Mouse (Mus musculus): Measurements from ENCODE around the gene Galnt12.

The Galnt12 gene

DNA sequence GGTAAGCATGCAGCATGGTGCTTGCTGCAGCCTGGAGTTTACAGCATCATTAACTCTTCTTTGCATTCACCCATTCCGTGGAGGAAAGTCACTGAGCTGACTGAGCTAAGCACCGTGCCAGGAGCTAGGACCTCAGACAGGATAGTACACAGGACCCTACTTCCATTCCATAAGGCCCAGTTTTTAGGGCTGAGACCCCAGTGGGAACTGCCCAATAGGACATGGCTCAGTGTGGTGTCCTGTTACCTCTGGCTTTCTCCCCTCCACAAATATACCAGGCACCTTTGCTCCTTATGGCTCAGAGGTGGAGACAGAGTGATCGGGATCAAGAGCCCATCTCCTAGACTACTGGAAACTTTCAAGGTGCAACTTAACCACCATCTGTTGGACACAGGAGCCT, 59.1 kb downstream of the Galnt12 start:
- no peak for DNase-seq (ENCODE audit: low spot score in 2 of 2)

DNA sequence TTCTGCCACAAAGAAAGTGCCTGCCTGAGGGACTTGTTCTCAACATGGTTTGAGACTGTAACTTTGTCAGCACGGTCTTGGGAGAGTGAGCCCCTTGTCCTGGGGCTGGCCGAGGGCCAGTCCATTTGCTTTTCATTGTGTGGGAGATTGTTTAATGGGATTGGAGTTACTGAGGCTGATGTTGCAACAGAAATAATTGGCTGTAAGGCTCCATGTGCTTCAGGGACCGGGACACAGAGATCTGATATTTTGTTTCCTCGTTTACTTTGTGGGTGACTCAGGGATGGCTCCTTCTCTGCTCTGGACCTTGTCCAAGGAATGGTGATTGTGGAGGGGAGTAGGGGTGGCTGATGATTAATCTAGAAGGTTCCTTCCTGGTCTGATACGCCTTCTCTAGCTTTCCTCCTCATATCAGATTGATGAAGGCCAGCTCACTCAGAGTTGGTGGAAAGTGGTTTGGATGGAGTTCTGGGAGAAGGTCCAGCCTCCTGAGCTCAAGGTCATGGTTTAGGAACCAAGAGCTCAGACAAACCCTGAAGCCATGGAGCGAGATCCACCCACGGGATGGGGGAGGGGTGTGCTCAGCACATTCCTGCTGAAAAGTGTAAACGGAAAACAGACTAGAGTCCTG, 60.0 kb downstream of the Galnt12 start:
- no peak for DNase-seq (ENCODE audit: low spot score in 2 of 2)

DNA sequence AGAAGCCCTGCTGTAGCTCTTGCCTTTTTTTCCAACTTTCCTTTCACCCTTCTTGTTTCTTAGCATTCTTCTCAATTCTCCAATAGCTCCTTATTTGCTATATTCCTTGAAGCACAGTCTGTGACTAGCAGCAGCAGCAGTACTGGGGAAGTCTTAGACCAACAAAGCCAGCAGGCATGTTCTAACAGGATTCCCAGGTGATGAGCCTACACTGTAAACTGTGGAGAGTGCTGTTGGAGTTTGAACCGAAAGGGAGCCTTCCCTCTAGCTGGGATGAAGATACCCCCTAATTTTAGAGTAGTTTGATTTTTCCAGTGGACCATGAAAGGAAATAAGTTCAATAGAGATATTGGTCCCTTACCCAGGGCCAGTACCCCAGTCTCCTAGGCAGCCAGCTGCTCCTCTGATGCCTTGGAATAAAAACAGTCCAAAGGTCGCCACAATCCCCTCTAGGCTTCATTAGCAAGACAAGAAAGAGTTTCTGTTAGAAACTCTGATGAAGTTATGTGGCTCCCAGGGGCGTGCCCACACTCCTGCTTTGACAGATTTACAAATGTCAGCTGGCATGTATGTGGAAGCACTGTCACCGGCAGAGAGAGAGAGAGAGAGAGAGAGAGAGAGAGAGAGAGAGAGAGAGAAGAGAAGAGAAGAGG, 69.5 kb downstream of the Galnt12 start:
- no peak for DNase-seq (ENCODE audit: low spot score in 2 of 2)

DNA sequence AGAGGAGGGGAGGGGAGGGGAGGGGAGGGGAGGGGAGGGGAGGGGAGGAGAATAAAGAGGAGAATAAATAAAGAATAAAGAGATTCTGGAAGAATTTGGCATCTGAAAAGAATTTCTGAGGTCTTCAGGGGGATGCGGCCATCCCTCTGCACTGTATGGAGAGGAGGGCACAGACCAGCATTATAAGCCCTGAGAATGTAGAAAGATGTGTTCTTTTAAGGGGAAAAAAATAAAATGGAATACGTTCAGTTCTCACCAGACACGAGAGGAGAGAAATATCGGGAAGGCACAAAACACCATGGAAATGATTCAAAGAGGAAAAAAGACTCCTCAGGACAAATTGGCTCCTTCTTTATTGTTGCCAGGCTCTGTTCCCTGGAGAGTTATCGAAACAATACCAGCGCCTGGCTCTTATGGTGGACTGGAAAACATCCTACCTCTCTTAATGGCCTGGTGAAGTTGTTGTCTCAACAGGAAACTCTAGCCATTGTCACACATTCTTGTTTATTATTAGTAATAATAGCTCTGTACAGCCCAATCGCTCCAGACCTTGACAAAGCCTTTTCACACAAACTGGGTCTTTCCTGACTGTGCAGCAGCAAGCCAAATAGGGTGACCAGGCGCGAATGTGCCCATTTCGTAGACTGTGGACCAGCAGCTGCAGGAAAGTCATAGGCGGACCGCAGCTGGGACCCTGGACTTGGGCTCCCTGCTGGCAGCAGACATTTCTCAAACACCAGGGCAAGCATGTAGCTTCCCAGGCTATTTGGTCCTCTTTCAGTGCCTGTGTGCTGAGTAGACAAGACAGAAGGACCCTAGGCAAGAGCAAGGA, 70.3 kb downstream of the Galnt12 start:
- no peak for DNase-seq (ENCODE audit: low spot score in 2 of 2)

DNA sequence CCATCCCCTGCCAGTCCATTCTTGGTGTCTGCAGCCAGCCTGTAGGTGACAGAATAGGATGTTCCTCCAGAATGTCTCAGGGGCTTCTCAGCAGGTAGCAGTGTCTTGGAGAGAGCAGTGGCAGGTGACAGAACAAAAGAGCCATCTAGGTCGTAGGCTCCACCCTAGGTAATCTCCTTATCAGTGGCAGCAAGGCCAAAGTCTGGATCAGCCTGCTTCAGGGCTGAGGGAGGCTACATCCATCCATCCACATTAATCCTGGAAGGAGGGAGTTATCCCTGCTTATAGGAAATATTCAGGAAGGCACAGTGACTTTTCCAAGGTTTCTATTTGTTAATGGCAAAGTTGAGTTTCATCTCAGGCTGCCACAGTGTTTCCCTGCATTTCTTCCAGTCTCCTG, 80.6 kb downstream of the Galnt12 start:
- no peak for DNase-seq (ENCODE audit: low spot score in 2 of 2)
